ENCODE assay signal across 25 mouse cellular contexts in the genomic region with DNA sequence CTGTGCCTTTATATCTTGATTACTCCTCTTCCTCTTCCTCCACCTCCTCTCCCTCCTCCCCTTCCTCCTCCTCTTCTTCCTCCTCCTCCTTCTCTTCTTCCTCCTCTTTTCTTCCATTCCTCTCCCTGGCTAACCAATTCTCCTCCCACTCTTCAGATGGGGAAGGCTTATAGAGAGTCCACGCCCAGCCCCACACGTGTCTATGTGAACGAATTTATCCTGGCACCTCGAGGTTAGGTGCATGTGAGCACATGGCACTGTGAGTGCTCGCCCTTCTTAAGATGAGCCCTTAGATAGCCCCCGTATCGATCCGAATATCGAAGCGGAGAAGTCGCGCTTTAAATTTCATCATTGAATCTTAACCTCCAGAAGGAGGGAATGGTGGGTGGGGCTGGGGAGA.
A peak's percentile ranks its signal among the peaks of the same experiment; 100 is the strongest.
DNase-seq lines count a peak whose midpoint lies in the region; ATAC-seq and TF ChIP-seq lines count a peak whose summit lies in the region.
"Had no signal": no experiment of that assay in that cellular context is flagged by ENCODE, and none has a peak within 500 bp of the region (broad histone marks: within the 10 kb centered on the region; RNA-seq: fewer than 3 reads in every experiment).

No protein-coding gene starts in this region.

- peak overlapping the region; percentile 13; the same call in 1 of the 2 replicates for H3K27ac ChIP-seq in hindbrain, embryonic 10.5 days
- no peak overlapping the region for H3K27ac ChIP-seq in hindbrain, embryonic 16.5 days (ENCODE audit: low read depth, low read length)
- H3K27ac ChIP-seq in midbrain, embryonic 15.5 days = peak overlapping the region; percentile 25; the same call in 1 of the 2 replicates
- no peak overlapping the region for H3K27ac ChIP-seq in midbrain, postnatal 0 days (ENCODE audit: low read depth, low read length)
- H3K27ac ChIP-seq in forebrain, embryonic 16.5 days (ENCODE audit: low read length) = no peak overlapping the region
- peak overlapping the region; percentile 38; the same call in 1 of the 2 replicates for H3K27ac ChIP-seq in neural tube, embryonic 15.5 days (replicated peaks)
- H3K27ac ChIP-seq: embryonic facial prominence, embryonic 10.5 days; heart, embryonic 15.5 days; kidney, embryonic 15.5 days; limb, embryonic 13.5 days; liver, embryonic 12.5 days had no signal

- H3K9me3 ChIP-seq in hindbrain, embryonic 10.5 days = no peaks in the 10 kb centered on the region
- H3K9me3 ChIP-seq in hindbrain, embryonic 16.5 days (ENCODE audit: control insufficient read depth, low read length) = no peaks in the 10 kb centered on the region
- no peaks in the 10 kb centered on the region for H3K9me3 ChIP-seq in midbrain, embryonic 15.5 days
- no peaks in the 10 kb centered on the region for H3K9me3 ChIP-seq in midbrain, postnatal 0 days (ENCODE audit: low read length)
- no peaks in the 10 kb centered on the region for H3K9me3 ChIP-seq in forebrain, embryonic 16.5 days (ENCODE audit: control insufficient read depth, low read length)
- no peaks in the 10 kb centered on the region for H3K9me3 ChIP-seq in neural tube, embryonic 15.5 days (replicated peaks)
- H3K9me3 ChIP-seq: embryonic facial prominence, embryonic 10.5 days; heart, embryonic 15.5 days; kidney, embryonic 15.5 days; limb, embryonic 13.5 days; liver, embryonic 12.5 days had no signal

- H3K27me3 ChIP-seq in hindbrain, embryonic 10.5 days (ENCODE audit: insufficient read depth, poor library complexity, severe bottlenecking) = peaks cover 42% of the 10 kb centered on the region
- peaks cover 2% of the 10 kb centered on the region; the same call in 1 of the 2 replicates for H3K27me3 ChIP-seq in hindbrain, embryonic 16.5 days (replicated peaks; ENCODE audit: control insufficient read depth, insufficient read depth, low read length)
- no peaks in the 10 kb centered on the region for H3K27me3 ChIP-seq in midbrain, embryonic 15.5 days (replicated peaks)
- H3K27me3 ChIP-seq in midbrain, postnatal 0 days (ENCODE audit: insufficient read depth, low read length) = no peaks in the 10 kb centered on the region
- peaks cover 3% of the 10 kb centered on the region for H3K27me3 ChIP-seq in forebrain, embryonic 16.5 days (replicated peaks; ENCODE audit: control insufficient read depth, insufficient read depth, low read length)
- no peaks in the 10 kb centered on the region for H3K27me3 ChIP-seq in neural tube, embryonic 15.5 days (replicated peaks)
- H3K27me3 ChIP-seq: CH12.LX; heart, embryonic 15.5 days; kidney, embryonic 15.5 days; limb, embryonic 13.5 days; liver, embryonic 12.5 days had no signal

- ATAC-seq in hindbrain, embryonic 16.5 days = no peak
- ATAC-seq in midbrain, embryonic 15.5 days (replicated peaks) = no peak
- no peak for ATAC-seq in midbrain, postnatal 0 days (ENCODE audit: low FRiP score)
- ATAC-seq in forebrain, embryonic 16.5 days = peak; percentile 59
- no peak for ATAC-seq in neural tube, embryonic 15.5 days (ENCODE audit: low FRiP score)
- ATAC-seq: liver, embryonic 12.5 days; Patski had no signal

- H3K4me2 ChIP-seq in hindbrain, embryonic 16.5 days (ENCODE audit: low read length) = no peak overlapping the region
- H3K4me2 ChIP-seq in midbrain, embryonic 15.5 days = 0 out of 2 replicates have a peak overlapping the region, but pooled peaks have one; percentile 1
- H3K4me2 ChIP-seq in midbrain, postnatal 0 days (ENCODE audit: low read depth, low read length, poor library complexity, severe bottlenecking) = no peak overlapping the region
- no peak overlapping the region for H3K4me2 ChIP-seq in forebrain, embryonic 16.5 days (ENCODE audit: low read length)
- no peak overlapping the region for H3K4me2 ChIP-seq in neural tube, embryonic 15.5 days
- H3K4me2 ChIP-seq: heart, embryonic 15.5 days; kidney, embryonic 15.5 days; limb, embryonic 13.5 days; liver, embryonic 12.5 days had no signal

- TF ChIP-seq CTCF in midbrain, postnatal 0 days (IDR thresholded peaks at IDR 0.05) = no peak

- H3K4me1 ChIP-seq in hindbrain, embryonic 10.5 days (replicated peaks) = peaks cover 31% of the 10 kb centered on the region
- H3K4me1 ChIP-seq in hindbrain, embryonic 16.5 days (ENCODE audit: control insufficient read depth, insufficient read depth, low read depth, low read length) = no peaks in the 10 kb centered on the region
- peaks cover 13% of the 10 kb centered on the region for H3K4me1 ChIP-seq in midbrain, embryonic 15.5 days
- H3K4me1 ChIP-seq in midbrain, postnatal 0 days (ENCODE audit: insufficient read depth, low read length) = no peaks in the 10 kb centered on the region
- H3K4me1 ChIP-seq in forebrain, embryonic 16.5 days (replicated peaks; ENCODE audit: control insufficient read depth, insufficient read depth, low read length) = peaks cover 14% of the 10 kb centered on the region
- H3K4me1 ChIP-seq in neural tube, embryonic 15.5 days = no peaks in the 10 kb centered on the region
- H3K4me1 ChIP-seq: heart, embryonic 15.5 days; limb, embryonic 13.5 days; liver, embryonic 12.5 days had no signal

- 88% methylated on average over 12 of the region's 12 CpGs for WGBS in hindbrain, embryonic 10.5 days
- WGBS in hindbrain, embryonic 16.5 days = 74% methylated on average over 12 of the region's 12 CpGs
- WGBS in midbrain, embryonic 15.5 days = 67% methylated on average over 12 of the region's 12 CpGs
- WGBS in midbrain, postnatal 0 days = 61% methylated on average over 12 of the region's 12 CpGs
- 66% methylated on average over 12 of the region's 12 CpGs for WGBS in forebrain, embryonic 16.5 days
- WGBS in neural tube, embryonic 15.5 days = 79% methylated on average over 12 of the region's 12 CpGs

- no peaks in the 10 kb centered on the region for H3K36me3 ChIP-seq in hindbrain, embryonic 10.5 days
- no peaks in the 10 kb centered on the region for H3K36me3 ChIP-seq in hindbrain, embryonic 16.5 days (ENCODE audit: control insufficient read depth, insufficient read depth, low read length)
- H3K36me3 ChIP-seq in midbrain, embryonic 15.5 days (replicated peaks) = no peaks in the 10 kb centered on the region
- H3K36me3 ChIP-seq in midbrain, postnatal 0 days (ENCODE audit: insufficient read depth, low read length) = no peaks in the 10 kb centered on the region
- no peaks in the 10 kb centered on the region for H3K36me3 ChIP-seq in forebrain, embryonic 16.5 days (ENCODE audit: control insufficient read depth, insufficient read depth)
- no peaks in the 10 kb centered on the region for H3K36me3 ChIP-seq in neural tube, embryonic 15.5 days
- H3K36me3 ChIP-seq: embryonic facial prominence, embryonic 10.5 days; G1E; heart, embryonic 15.5 days; kidney, embryonic 15.5 days; limb, embryonic 13.5 days; liver, embryonic 12.5 days had no signal

- no peak for DNase-seq in hindbrain, embryonic 10.5 days (ENCODE audit: low spot score)
- DNase-seq in midbrain, postnatal 0 days (ENCODE audit: low spot score) = no peak
- DNase-seq in layer of hippocampus, adult 18-20 months (ENCODE audit: low spot score in 2 of 2) = no peak
- DNase-seq: adrenal gland, postnatal 36 days; B cell, adult 2 months; cerebellum, adult 11-12 months; cerebellum, postnatal 10 days; gastrocnemius, postnatal 36 days; kidney, adult 11 months; kidney, postnatal 36 days; lung, adult 18-20 months; lung, postnatal 10 days; thymus, postnatal 36 days had no signal

- no peak overlapping the region for H3K4me3 ChIP-seq in hindbrain, embryonic 10.5 days
- H3K4me3 ChIP-seq in hindbrain, embryonic 16.5 days (ENCODE audit: low read length) = no peak overlapping the region
- H3K4me3 ChIP-seq in midbrain, embryonic 15.5 days = no peak overlapping the region
- H3K4me3 ChIP-seq in midbrain, postnatal 0 days (ENCODE audit: low read depth, low read length) = no peak overlapping the region
- no peak overlapping the region for H3K4me3 ChIP-seq in forebrain, embryonic 16.5 days (replicated peaks; ENCODE audit: low read length)
- H3K4me3 ChIP-seq in neural tube, embryonic 15.5 days (replicated peaks) = no peak overlapping the region
- H3K4me3 ChIP-seq: embryonic facial prominence, embryonic 10.5 days; heart, embryonic 15.5 days; kidney, embryonic 15.5 days; limb, embryonic 13.5 days; liver, embryonic 12.5 days had no signal

- no peak overlapping the region for H3K9ac ChIP-seq in hindbrain, embryonic 16.5 days (ENCODE audit: low read depth, low read length)
- no peak overlapping the region for H3K9ac ChIP-seq in midbrain, embryonic 15.5 days
- no peak overlapping the region for H3K9ac ChIP-seq in midbrain, postnatal 0 days (replicated peaks; ENCODE audit: low read length, poor library complexity, severe bottlenecking)
- H3K9ac ChIP-seq in forebrain, embryonic 16.5 days (replicated peaks; ENCODE audit: low read depth, low read length) = no peak overlapping the region
- no peak overlapping the region for H3K9ac ChIP-seq in neural tube, embryonic 15.5 days (replicated peaks)
- H3K9ac ChIP-seq: heart, embryonic 15.5 days; kidney, embryonic 15.5 days; limb, embryonic 13.5 days; liver, embryonic 12.5 days had no signal

Comparison
In these comparisons a context has a peak if more than half of its experiments do, and no peak if none do; other contexts are left out.
1. H3K27ac ChIP-seq: peak in hindbrain, embryonic 10.5 days (single experiment), midbrain, embryonic 15.5 days (single experiment) and neural tube, embryonic 15.5 days (single experiment); none in hindbrain, embryonic 16.5 days (single experiment), midbrain, postnatal 0 days (single experiment) and forebrain, embryonic 16.5 days (single experiment).